Mouse (Mus musculus) thymus, adult 18-20 months (tissue): ENCODE data around the gene Zbtb18.

ENCODE experiments used
- DNase-seq, 2 experiments: peaks; one replicate each; pipeline ENCODE4 v3.0.0; 2022; ENCODE audit warnings: mixed read lengths in 2 of 2

The Zbtb18 gene

GRCm38 (mm10) chr1:177484680-177485079 is 42.5 kb downstream of the Zbtb18 start:
- DNase-seq = no peak

GRCm38 (mm10) chr1:177489844-177490243 is 47.7 kb downstream of the Zbtb18 start:
- DNase-seq = no peak

DNA sequence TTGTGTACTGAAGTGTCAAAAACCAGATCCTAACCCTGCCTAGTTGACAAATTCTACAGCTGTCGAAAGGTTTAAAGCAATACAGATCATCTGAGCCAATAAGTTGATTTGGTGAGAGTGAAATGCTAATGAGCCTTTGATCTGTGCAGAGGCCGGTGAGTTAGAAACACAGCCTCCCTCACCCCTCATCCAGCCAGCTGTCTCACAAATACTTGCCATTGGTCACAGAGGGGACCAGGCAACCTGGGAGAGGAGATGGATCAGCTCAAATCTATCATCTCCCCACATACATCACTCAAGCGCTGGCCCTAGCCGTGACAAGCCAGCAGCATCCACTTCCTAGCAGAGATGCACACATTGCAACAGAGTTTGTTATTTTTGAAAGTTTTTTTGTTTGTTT is 48.7 kb downstream of the Zbtb18 start:
- DNase-seq = no peak

- DNase-seq = no peak
These were observed 49.1 kb downstream of the Zbtb18 start for GRCm38 (mm10) chr1:177491280-177491679.

- no peak for DNase-seq
These were observed 52.2 kb downstream of the Zbtb18 start for GRCm38 (mm10) chr1:177494306-177494705.

DNA sequence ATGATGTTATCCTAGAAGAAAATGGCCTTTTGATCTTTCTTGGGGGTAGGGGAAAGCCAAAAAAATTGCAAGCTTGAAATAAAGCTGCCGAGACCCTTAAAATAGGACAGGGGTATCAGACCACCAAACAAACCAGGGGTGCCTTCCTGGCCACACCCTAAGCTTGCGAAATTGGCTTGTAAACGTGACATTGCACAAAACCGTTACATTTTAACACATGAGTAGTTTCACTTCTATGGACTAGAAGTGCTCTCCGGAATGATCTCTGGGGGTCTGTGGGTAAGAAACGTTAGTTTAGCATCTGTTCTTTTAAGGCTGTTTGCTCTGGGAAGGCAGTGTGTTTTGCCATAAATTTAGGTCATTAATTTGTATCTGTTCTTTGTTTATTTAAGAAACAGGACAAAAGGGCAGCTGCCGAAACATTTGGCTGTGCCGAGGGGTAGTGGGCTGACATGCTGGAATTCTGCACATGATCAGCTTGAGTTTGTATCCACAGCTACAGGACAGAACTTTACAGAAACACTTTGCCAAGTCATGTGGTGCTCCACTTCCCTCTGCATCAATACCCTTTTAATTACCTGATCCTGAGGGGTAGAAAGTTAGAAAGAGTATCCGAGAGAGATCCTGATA is 52.9 kb downstream of the Zbtb18 start:
- DNase-seq = no peak
